Mouse (Mus musculus): ENCODE measurements around the gene Otc. TPM values are rescaled to one million over a fixed set of nuclear protein-coding genes. Genes with fewer than 3 reads are reported as not detected.

Gene Otc
- total RNA-seq, 1 experiment from 2014 or later = not detected

Other genes with a start within 250 kb of the Otc start
- not detected in 2 replicates for gene Srpx, start 134.6 kb upstream of the Otc start, total RNA-seq (2017)
- 10.4 and 12.7 TPM in 2 replicates for gene Rpgr, start 35.4 kb upstream of the Otc start, total RNA-seq (2017)
- gene Tspan7, start 232.9 kb downstream of the Otc start, total RNA-seq (2017) = not detected in 2 replicates

Measured in common myeloid progenitor, adult 5-6 weeks (primary cell).